Mouse (Mus musculus) liver, embryonic 13.5 days (tissue): Measurements from ENCODE around the gene Rps7. TPM values are rescaled to one million over a fixed set of nuclear protein-coding genes. Genes with fewer than 3 reads are reported as not detected.

Experiments
- ATAC-seq: fragments of 200-750 bp; cut with Nextera tagmentation; 2 replicates; pipeline ENCODE4 v1.8.0; 2017; ENCODE audit warnings: low read depth, mild to moderate bottlenecking, moderate number of reproducible peaks, moderate library complexity
- DNase-seq: peaks from one replicate; pipeline ENCODE4 v3.0.0; 2022
- H3K27ac ChIP-seq: fragments of 300-500 bp; sonication (generic); 2 replicates; pipeline ENCODE4 v1.5.1; 2015; ENCODE audit warnings: moderate library complexity, mild to moderate bottlenecking, inconsistent platforms
- H3K27me3 ChIP-seq: fragments of 300-500 bp; sonication (generic); 2 replicates; pipeline ENCODE4 v1.6.1; 2015; ENCODE audit warnings: mild to moderate bottlenecking, inconsistent platforms
- H3K36me3 ChIP-seq: fragments of 300-500 bp; sonication (generic); 2 replicates; pipeline ENCODE4 v1.6.1; 2015; ENCODE audit warnings: mild to moderate bottlenecking, inconsistent platforms
- H3K4me1 ChIP-seq: fragments of 300-500 bp; sonication (generic); replicated peaks from 2 replicates; pipeline ENCODE4 v1.6.1; 2015; ENCODE audit warnings: inconsistent platforms
- H3K4me2 ChIP-seq: fragments of 300-500 bp; sonication (generic); 2 replicates; pipeline ENCODE4 v1.6.1; 2015; ENCODE audit warnings: inconsistent platforms, mild to moderate bottlenecking, moderate library complexity
- H3K4me3 ChIP-seq: fragments of 300-500 bp; sonication (generic); replicated peaks from 2 replicates; pipeline ENCODE4 v1.5.1; 2015; ENCODE audit warnings: mild to moderate bottlenecking, inconsistent platforms
- H3K9ac ChIP-seq: fragments of 300-500 bp; sonication (generic); 2 replicates; pipeline ENCODE4 v1.6.1; 2015; ENCODE audit warnings: mild to moderate bottlenecking, inconsistent platforms
- H3K9me3 ChIP-seq: fragments of 300-500 bp; sonication (generic); replicated peaks from 2 replicates; pipeline ENCODE4 v1.6.1; 2016; ENCODE audit warnings: inconsistent platforms
- WGBS: fragments of 180-500 bp; shearing (Covaris S2); methylation state at CpG from one replicate; pipeline ENCODE4 v1.1.7; 2015; ENCODE audit not compliant: insufficient replicate concordance; 5-methylcytosine and 5-hydroxymethylcytosine counted together
- microRNA-seq: library from miRNA; unstranded; fragments of <30 nt; microRNA quantifications from one replicate; pipeline ENCODE4, GENCODE M21; 2016
- polyA plus RNA-seq: library from polyadenylated mRNA; unstranded; fragments of >200 nt; fragmentation: Nextera tagmentation; extraction: Ambion mirVana; gene quantifications from 2 replicates; pipeline ENCODE4 v1.2.1, GENCODE M21; 2015

Gene Rps7
- polyA plus RNA-seq, 1 experiment from 2014 or later = 588 TPM

DNA sequence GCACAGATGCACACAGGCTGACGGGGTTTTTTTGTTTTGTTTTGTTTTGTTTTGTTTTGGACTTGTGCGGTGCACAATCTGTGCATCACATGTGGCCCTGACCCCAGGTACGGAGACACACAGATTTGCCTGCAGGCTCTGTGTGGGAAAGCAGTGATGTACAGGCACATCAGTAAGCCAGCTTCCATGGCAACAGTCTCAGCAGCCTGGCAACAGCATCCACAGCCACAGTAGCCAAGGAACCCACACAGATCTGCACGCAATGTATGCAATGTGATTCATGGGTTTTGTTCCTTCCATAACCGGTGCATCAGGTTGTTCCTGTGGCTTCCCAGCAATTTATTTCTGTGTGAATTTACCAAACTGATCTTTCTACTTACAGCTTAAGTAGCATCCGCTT is 47.8 kb downstream of the Rps7 start:
- Histone ChIP-seq H3K4me1 (0 out of 2 replicates have a peak, but pooled peaks cover 5% of the 10 kb centered on the region), H3K9me3 (no peaks in the 10 kb centered on the region), H3K9ac (no peak overlapping the region), H3K27me3 (peaks cover 12% of the 10 kb centered on the region; the same call in 1 of the 2 replicates), H3K27ac (no peak overlapping the region), H3K4me2 (no peak overlapping the region), H3K4me3 (no peak overlapping the region), H3K36me3 (no peaks in the 10 kb centered on the region)
- ATAC-seq (no peak), DNase-seq (no peak)
- 71% methylated on average over 6 of the region's 6 CpGs for WGBS

DNA sequence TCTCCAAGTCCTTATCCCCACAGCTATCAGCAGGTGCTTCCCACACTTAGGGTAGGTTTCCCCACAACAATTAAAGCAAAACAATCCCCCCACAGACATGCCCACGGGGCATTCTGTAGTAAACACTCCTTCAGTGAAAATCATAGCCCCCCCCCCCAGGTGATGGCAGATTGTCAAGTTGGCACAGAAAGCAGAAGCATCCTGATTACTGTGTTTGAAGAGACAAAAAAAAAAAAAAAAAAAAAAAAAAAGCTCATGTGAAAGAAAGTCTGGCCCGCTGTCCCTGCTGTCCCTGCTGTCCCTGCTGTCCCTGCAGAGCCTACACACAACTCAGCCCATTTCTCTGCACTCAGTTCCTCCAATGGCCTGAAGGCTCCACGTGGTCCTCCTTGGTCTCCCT is 51.7 kb downstream of the Rps7 start:
- Histone ChIP-seq H3K27ac (no peak overlapping the region), H3K9ac (no peak overlapping the region), H3K4me1 (no peaks in the 10 kb centered on the region), H3K9me3 (no peaks in the 10 kb centered on the region), H3K36me3 (no peaks in the 10 kb centered on the region), H3K4me3 (no peak overlapping the region), H3K4me2 (no peak overlapping the region), H3K27me3 (no peaks in the 10 kb centered on the region)
- 47% methylated on average over 3 of the region's 3 CpGs for WGBS
- DNase-seq (no peak), ATAC-seq (no peak)

DNA sequence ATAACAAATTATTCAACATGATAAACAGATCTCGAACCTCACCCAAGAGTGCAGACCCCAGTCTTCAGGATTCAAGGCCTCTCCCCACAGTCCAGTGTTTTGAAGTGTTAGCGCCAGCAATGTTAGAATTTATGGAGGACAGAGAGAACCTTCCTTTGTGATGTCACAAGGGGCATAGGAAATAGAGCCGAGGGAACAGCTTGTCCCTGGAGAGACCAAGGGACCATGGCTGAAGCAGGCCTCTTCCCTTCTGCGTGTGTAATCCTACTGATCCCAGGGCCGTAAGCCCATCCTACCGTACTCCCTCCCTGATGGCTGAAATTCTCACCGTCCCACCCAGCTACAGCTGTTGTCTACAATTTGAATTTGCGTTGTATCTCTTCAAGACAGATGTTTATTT is 53.3 kb downstream of the Rps7 start, which contains the start of gene Allc:
Gene Allc (minus strand): TSS at position 101 of the 400 bp plus-strand sequence.
- Histone ChIP-seq H3K27me3 (no peaks in the 10 kb centered on the region), H3K4me3 (no peak within 1 kb of the TSS), H3K4me2 (no peak within 1 kb of the TSS), H3K9me3 (no peaks in the 10 kb centered on the region), H3K9ac (no peak within 1 kb of the TSS), H3K36me3 (no peaks in the 10 kb centered on the region), H3K4me1 (no peaks in the 10 kb centered on the region), H3K27ac (no peak within 1 kb of the TSS)
- WGBS = 68% methylated on average over 8 of the region's 8 CpGs
- DNase-seq = no peak
- ATAC-seq = no peak

Small RNA genes lying within 50 kb of the gene (microRNA-seq; reads per million reads assigned to microRNA genes)
- not detected for gene Mir6937

Other genes starting within 250 kb of the Rps7 start
- gene Dcdc2c, start 83.6 kb downstream of the Rps7 start, polyA plus RNA-seq = 0.07 TPM in 1 of 2 replicates, not detected in the other
- gene Allc, start 53.4 kb downstream of the Rps7 start, polyA plus RNA-seq = not detected in 2 replicates
- 14.9 and 17.2 TPM in 2 replicates for gene Colec11, start 12.6 kb downstream of the Rps7 start, polyA plus RNA-seq
- 14.6 and 15.2 TPM in 2 replicates for gene Rnaseh1, start 13.6 kb upstream of the Rps7 start, polyA plus RNA-seq
- gene Adi1, start 39.3 kb upstream of the Rps7 start, polyA plus RNA-seq = 51.7 and 61.5 TPM in 2 replicates
- 18.6 and 22.1 TPM in 2 replicates for gene Trappc12, start 114.5 kb upstream of the Rps7 start, polyA plus RNA-seq
- 31.7 and 32.8 TPM in 2 replicates for gene Eipr1, start 115.8 kb upstream of the Rps7 start, polyA plus RNA-seq